Mouse (Mus musculus) stomach, postnatal 0 days (tissue): Measurements from ENCODE around the gene Hepacam.

Experiments used
- CTCF ChIP-seq: IDR thresholded peaks from 2 replicates; pipeline ENCODE4 v1.5.1; 2016; ENCODE audit warnings: antibody characterized with exemption, low read depth, mild to moderate bottlenecking, moderate library complexity
- EP300 ChIP-seq: optimal IDR thresholded peaks from 2 replicates; pipeline ENCODE3; 2016; ENCODE audit warnings: antibody characterized with exemption

DNA sequence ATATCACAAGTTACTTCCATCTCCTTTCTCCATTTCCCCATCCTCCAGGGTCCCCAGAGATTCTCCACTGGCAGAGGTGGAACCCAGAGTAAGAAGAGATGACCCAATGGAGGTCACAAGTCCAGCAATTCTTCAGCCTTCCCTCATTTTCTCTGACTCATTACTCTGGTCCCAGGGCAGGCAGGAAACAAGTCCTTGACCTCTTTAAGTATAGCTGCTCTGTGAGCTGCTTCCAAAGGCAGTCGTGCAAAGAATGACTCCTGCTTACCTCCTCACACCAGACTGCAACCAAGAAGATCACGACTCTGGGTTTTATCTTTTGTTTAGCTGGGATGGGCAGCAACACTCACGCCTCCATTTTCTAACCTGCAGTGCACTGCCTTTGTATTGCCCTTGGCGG is 68.5 kb downstream of the Hepacam start:
- TF ChIP-seq CTCF (no peak), EP300 (no peak)
